Mouse (Mus musculus): Measurements from ENCODE around the gene 4930578G10Rik. TPM values are rescaled to one million over a fixed set of nuclear protein-coding genes. Genes with fewer than 3 reads are reported as not detected.
"Not testable (repeated sequence)": the region's sequence is repeated elsewhere in the genome, so short reads cannot be mapped to it uniquely, and the experiment has no call there.

4930578G10Rik gene
- polyA plus RNA-seq (2012; rRNA removed): 0.19 and 0.23 TPM in 2 replicates

DNA sequence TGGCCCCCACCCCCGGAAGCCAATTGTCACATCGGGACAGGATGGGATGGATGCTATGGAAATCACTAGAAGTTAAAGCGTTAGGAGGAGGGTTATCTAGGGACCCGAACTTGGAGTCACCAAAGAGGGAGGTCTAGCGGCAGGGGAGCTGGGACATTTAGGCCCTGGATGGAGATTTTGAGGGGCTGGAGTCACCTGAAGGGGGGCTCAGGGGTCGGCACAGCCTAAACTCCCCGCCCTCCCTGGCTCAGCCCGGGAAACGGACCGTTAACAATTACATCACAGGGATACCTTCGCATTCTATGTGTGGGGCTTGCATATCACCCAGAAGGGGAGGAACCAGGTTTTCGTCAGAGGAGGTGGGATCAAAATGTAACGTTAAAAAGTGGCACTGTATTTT, at the start of gene 4930578G10Rik:
4930578G10Rik (plus strand) TSS at position 301 of the 400 bp plus-strand sequence.
- DNase-seq (ENCODE audit: low read depth): not testable (repeated sequence)

DNA sequence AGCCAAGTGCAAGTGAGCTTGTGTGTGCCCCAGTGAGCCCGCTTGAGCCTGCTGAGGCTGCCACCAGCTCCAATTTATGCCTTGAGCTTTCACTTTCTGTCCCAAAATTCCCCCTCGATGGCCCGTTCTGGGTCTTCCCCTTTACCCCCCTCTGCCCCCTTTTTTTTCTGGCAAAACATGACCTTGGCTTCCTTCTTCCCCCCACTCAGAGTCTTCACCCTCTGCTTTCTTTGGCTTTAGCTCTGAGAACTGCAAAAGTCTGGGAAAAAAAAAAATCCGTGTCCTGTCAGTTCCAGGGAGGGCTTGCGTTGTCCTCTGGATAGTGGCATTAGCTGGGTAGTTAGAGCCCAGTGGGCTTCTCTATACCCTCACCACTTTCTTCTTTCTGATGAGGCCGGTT, 21.1 kb downstream of the 4930578G10Rik start, which contains the start of gene Ccl19:
Ccl19 (minus strand) TSS at position 101 of the 400 bp plus-strand sequence.
- not testable (repeated sequence) for DNase-seq (ENCODE audit: low read depth)

DNA sequence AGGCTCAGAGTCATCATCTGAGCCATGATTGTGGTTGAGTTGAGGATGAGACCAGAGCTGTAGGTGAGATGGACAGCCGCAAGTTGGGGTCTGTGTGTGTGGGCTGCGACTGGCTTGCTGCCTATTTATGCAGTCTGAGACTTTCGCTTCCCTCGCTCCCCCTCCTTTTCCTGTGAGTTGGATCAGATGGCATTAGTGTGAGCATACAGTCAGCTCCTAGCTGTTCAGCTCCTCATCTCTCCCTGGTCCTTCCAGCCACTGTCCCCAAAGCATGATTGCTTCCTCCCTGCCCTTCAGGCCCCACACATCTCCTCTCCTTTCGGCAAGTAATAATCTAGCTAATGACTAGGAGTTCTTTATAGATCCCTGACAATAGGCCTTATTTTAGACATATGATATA, 38.5 kb downstream of the 4930578G10Rik start, which contains the start of gene Ccl21a:
Ccl21a (minus strand) TSS at position 101 of the 400 bp plus-strand sequence.
- not testable (repeated sequence) for DNase-seq (ENCODE audit: low read depth)

DNA sequence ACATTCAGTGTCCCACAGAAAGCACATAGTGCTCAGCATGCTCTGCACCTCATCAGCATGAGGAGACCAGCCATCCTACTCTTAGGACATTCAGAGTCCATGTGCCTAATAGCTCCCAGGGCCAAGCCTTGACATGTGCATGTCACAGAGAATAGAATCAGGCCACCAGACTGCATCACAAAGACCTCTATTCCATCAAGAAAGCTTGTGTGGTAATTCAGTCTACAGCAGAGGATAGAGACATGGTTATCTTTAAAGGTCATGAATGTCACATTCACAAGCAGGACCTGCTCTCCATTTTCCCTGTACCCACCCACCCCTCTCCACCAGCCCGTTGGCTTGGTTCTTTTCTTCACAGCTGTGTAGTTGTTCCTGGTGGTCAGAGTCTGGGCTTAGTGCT, 118.4 kb downstream of the 4930578G10Rik start, which contains the start of gene Fam205a1:
Fam205a1 (minus strand) TSS at position 101 of the 400 bp plus-strand sequence.
- DNase-seq (ENCODE audit: low read depth): not testable (repeated sequence)

DNA sequence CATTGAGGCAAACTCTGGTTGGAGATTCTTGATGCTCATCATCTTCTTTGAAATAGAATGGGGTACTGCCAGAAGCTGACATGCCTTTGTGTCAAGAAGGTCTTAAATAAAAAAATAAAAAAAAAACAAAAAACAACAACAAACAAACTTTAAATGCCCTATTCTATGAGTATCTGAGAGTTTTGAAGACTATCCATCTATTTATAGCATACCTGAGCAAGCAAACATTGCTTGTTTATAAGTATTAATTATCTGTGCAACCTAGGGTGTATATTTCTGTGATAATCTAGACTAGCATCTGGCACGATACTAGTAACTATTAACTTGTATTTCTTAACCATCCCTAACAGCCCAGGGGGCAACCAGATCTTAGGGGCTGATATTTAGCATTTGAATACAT, 121.3 kb downstream of the 4930578G10Rik start, which contains the start of gene Gm12394:
Gm12394 (minus strand) TSS at position 101 of the 400 bp plus-strand sequence.
- not testable (repeated sequence) for DNase-seq (ENCODE audit: low read depth)

DNA sequence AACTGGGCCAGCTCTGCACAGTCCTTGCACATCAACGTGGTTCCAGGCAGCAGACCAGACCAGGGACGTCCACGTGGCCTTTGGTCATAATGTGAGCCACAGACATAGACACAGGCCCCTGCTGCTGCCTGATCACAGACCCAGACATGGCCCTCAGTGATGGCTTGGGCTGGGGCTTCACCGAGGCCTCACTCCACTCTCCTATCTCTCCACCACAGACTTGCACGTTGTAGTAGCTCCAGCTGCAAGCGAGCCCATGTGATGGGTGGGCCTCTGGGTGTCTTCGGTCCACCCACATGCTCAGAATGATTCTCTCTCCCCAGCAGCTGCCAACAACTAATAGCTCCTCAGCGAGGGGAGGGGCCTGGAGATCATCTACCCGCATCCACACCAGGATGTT, 125.1 kb downstream of the 4930578G10Rik start:
- DNase-seq (ENCODE audit: low read depth): not testable (repeated sequence)

DNA sequence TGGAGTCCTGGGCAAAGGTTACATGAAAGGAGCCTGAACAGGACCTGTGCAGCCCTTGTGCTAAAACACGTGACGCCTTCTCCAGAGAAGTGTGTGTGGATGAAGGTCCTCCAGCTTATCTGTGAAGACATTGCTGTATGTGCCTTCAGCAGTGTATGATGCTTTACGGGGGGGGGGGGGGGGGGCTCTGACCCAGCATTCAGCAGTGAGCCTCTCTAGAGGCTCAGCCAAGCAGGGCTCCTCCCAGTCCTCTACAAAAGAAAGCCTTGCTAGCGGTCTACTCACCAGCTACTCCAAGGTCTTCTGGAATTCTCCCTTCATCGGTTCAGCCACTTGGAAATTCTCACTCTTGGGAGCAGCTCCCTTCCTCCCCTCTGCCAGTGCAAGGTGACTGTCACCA, 128.1 kb downstream of the 4930578G10Rik start:
- DNase-seq (ENCODE audit: low read depth): not testable (repeated sequence)

DNA sequence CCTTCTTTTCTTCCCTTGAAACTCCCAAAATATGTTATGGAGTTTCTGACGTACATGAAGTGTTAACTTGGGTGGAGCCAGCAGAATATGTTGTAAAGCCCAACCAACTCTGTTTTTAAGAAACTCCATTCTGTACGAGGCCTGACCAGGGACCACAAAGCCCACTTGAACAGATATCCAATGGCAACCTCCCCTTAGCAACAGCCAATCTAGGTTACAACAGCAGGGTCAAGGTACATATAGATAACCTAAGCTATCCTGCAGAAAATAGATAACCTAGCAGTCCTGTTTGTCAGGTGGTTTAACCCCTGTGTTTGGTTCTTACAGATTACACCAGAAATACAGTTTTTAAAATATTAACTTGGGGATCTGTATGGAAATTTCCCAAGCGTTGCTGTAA, 132.0 kb downstream of the 4930578G10Rik start:
- TF ChIP-seq CTCF (IDR thresholded peaks at IDR 0.05; ENCODE audit: borderline replicate concordance, extremely low read depth, insufficient read depth, insufficient read length): no peak
- TF ChIP-seq POLR2A (IDR thresholded peaks at IDR 0.05; ENCODE audit: borderline replicate concordance, extremely low read depth, insufficient read depth, insufficient read length, poor library complexity, severe bottlenecking): no peak
- DNase-seq (ENCODE audit: low read depth): no peak

DNA sequence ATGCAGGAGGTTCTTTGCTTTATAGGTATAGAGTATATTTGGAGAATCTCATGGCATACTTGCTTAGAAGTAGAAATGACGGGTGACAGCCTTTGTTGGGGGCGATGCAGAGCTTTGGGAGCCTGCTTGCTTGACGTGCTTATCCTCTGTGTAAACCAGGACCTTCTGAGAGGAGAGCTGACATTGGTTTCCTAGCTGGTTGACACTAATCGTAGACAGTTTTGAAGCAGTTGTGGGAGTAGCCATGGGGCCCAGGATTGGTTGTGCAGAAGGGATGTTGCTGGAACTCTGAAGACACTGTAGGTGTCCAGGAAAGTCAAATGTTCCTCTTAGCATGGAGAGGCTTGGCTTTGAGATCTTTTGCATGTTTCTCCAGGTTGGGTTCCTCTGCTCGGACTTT, 132.8 kb downstream of the 4930578G10Rik start:
- no peak for DNase-seq (ENCODE audit: low read depth)
- no peak for TF ChIP-seq POLR2A (IDR thresholded peaks at IDR 0.05; ENCODE audit: borderline replicate concordance, extremely low read depth, insufficient read depth, insufficient read length, poor library complexity, severe bottlenecking)
- no peak for TF ChIP-seq CTCF (IDR thresholded peaks at IDR 0.05; ENCODE audit: borderline replicate concordance, extremely low read depth, insufficient read depth, insufficient read length)

DNA sequence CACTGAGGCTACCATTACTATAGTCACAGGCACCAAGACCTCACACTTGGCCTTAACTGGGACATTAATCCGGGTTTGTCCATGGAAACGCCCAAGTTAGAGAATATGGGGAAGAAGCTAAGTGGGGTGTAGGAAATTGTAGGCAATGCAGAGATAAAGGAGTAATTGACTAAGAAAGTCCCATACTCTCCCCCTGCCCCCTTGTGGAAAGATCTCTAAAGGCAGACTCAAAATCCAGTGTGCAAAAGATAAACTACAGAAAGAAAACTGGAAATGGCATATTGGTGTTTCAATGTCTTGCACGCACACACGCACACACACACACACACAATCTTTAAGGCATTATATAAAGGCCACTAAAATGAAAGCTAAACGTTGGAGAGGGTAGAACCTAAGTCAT, 135.4 kb downstream of the 4930578G10Rik start:
- DNase-seq (ENCODE audit: low read depth): no peak
- no peak for TF ChIP-seq POLR2A (IDR thresholded peaks at IDR 0.05; ENCODE audit: borderline replicate concordance, extremely low read depth, insufficient read depth, insufficient read length, poor library complexity, severe bottlenecking)
- TF ChIP-seq CTCF (IDR thresholded peaks at IDR 0.05; ENCODE audit: borderline replicate concordance, extremely low read depth, insufficient read depth, insufficient read length): no peak

DNA sequence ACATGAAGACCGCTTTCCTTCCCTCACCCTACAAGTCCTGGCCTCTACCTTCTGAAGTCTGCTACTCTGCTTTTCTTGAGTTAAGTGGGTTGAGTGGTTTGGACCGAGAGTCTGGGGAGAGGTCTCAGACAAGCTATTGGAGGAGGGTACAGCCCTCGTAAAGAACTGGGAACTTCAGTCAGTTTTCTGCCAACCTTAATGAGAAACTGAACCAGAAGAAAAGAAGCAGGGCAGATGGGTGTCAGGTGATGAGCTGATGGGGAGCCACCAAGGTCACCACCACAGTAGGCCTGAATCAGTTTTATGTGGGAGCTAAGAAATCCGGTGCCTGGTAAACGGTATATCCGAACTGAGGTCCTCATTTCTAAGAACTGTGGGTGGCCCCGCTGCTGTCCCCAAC, 136.8 kb downstream of the 4930578G10Rik start:
- TF ChIP-seq POLR2A (IDR thresholded peaks at IDR 0.05; ENCODE audit: borderline replicate concordance, extremely low read depth, insufficient read depth, insufficient read length, poor library complexity, severe bottlenecking): no peak
- TF ChIP-seq CTCF (IDR thresholded peaks at IDR 0.05; ENCODE audit: borderline replicate concordance, extremely low read depth, insufficient read depth, insufficient read length): no peak
- DNase-seq (ENCODE audit: low read depth): no peak

DNA sequence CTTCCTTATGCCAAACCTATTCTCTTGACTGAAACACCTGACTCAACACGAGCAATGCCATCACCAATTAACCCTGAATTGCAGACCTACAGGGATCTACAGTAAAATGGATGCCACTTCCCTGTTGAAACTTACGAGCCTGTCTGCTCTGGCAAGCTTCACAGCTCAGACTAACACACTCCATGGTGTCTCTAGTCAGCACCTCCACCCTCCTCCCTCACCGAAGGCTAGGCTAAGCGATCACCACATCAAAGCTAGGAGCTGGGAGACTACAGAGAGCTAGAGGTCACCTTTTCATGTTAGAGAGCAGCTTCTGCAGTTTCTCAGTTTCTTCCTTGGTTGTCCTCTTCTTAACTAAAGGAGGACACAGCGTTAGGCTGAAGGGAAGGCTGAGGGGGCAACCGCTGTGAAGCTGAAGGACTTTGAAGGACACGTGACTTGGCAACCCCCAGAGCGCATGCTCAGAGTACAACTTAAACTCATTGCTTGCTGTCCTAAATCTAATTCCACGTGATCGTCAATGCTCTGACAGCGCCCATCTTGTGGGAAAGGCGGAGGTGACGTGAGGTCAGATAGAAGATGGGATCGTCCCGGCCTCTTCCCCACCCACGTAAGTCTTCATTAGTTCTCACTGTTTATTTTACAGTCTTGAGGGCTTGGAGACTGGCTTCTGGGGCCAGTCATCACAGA, 137.5 kb downstream of the 4930578G10Rik start:
- TF ChIP-seq POLR2A (IDR thresholded peaks at IDR 0.05; ENCODE audit: borderline replicate concordance, extremely low read depth, insufficient read depth, insufficient read length, poor library complexity, severe bottlenecking): no peak
- no peak for TF ChIP-seq CTCF (IDR thresholded peaks at IDR 0.05; ENCODE audit: borderline replicate concordance, extremely low read depth, insufficient read depth, insufficient read length)
- no peak for DNase-seq (ENCODE audit: low read depth)

DNA sequence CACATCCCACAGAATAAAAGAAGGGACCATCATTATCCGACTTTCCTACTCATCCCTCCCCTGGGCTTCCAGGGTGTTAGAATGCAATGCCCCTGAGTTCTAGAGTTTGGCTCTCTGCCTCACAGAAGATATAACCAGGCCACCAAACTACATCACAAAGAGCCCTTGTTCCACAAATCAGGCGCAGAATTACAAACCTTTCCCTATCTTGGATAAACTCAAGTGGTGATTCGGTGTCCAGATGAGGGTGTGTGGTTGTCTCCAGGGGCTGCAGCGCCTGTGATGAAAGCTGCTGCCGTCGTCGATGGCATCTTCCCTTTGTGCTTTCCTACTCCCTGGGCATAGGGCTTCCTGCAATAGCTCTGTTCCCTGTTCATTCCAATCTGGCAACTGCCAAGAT, 138.8 kb downstream of the 4930578G10Rik start, which contains the start of gene Fam205c:
Fam205c (minus strand) TSS at position 101 of the 400 bp plus-strand sequence.
- no peak for DNase-seq (ENCODE audit: low read depth)
- TF ChIP-seq POLR2A (IDR thresholded peaks at IDR 0.05; ENCODE audit: borderline replicate concordance, extremely low read depth, insufficient read depth, insufficient read length, poor library complexity, severe bottlenecking) (no peak), CTCF (IDR thresholded peaks at IDR 0.05; ENCODE audit: borderline replicate concordance, extremely low read depth, insufficient read depth, insufficient read length) (no peak)
